Mouse (Mus musculus): ENCODE measurements around the gene Gm21488.
"Not testable (repeated sequence)": the region's sequence is repeated elsewhere in the genome, so short reads cannot be mapped to it uniquely, and the experiment has no call there.

Gm21488 gene

DNA sequence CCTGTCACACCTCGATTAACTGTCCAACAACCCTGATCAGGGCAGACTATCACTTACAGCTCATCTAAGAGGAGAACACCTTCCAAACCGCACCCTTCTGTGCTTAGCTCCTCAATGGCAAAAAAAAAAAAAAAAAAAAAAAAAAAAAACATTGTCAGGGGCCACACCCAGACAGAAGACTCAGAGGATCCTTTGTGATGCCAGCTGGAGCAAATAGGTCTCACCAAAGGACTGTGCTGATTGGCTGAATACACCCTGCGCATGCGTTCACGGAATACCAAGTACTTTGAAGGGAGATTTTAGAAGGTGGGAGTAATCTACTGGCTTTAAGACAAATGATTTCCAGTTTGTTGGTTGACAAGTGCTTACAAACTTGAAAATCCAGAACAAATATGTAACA is at the start of gene Gm21488:
Gene Gm21488 (minus strand): TSS at position 101 of the 400 bp plus-strand sequence.
- not testable (repeated sequence) for DNase-seq (ENCODE audit: low spot score in 2 of 2)

Data from urinary bladder, postnatal 36 days (tissue).